Mouse (Mus musculus): ENCODE measurements around the gene Zbtb11. TPM values are rescaled to one million over a fixed set of nuclear protein-coding genes. Genes with fewer than 3 reads are reported as not detected.
A peak's percentile ranks its signal among the peaks of the same experiment; 100 is the strongest.

Zbtb11 gene
- 5.3 and 6.0 TPM in 2 replicates for polyA plus RNA-seq (2015; fragmentation: Nextera tagmentation; extraction: Ambion mirVana)

- WGBS (ENCODE audit: insufficient replicate concordance): under 1% methylated on average over 76 of the region's 86 CpGs
- peak within 1 kb of the TSS; percentile 99 for H3K9ac ChIP-seq (replicated peaks)
- TF ChIP-seq CTCF (IDR thresholded peaks at IDR 0.05; ENCODE audit: low read depth) (0 out of 2 replicates have a peak, but pooled peaks have one; percentile 17), EP300 (IDR thresholded peaks at IDR 0.05; ENCODE audit: low read depth) (no peak)
- no peaks in the 10 kb centered on the region for H3K27me3 ChIP-seq (ENCODE audit: insufficient read depth, low read length)
- peaks cover 42% of the 10 kb centered on the region for H3K36me3 ChIP-seq (replicated peaks; ENCODE audit: insufficient read depth, low read length)
- ATAC-seq (peak; percentile 90), DNase-seq (peak; percentile 100)
- peak within 1 kb of the TSS; percentile 98 for H3K27ac ChIP-seq (ENCODE audit: low read depth)
- peak within 1 kb of the TSS; percentile 100 for H3K4me3 ChIP-seq (ENCODE audit: low read depth, low read length)
- H3K4me1 ChIP-seq (ENCODE audit: insufficient read depth): peaks cover 19% of the 10 kb centered on the region
- no peaks in the 10 kb centered on the region for H3K9me3 ChIP-seq (ENCODE audit: low read length)
- peak within 1 kb of the TSS; percentile 91 for H3K4me2 ChIP-seq (ENCODE audit: low read depth, low read length)
These were observed at the start of gene Zbtb11 for GRCm38 (mm10) chr16:55973431-55974255. TSS of gene Zbtb11 (plus strand) at chr16:55973883.

GRCm38 (mm10) chr16:55924010-55924409 is 49.7 kb upstream of the Zbtb11 start:
- Histone ChIP-seq H3K27me3 (ENCODE audit: insufficient read depth, low read length) (no peaks in the 10 kb centered on the region), H3K27ac (ENCODE audit: low read depth) (no peak overlapping the region), H3K36me3 (replicated peaks; ENCODE audit: insufficient read depth, low read length) (no peaks in the 10 kb centered on the region; the same call in none of the 2 replicates), H3K4me1 (ENCODE audit: insufficient read depth) (no peaks in the 10 kb centered on the region), H3K4me3 (ENCODE audit: low read depth, low read length) (no peak overlapping the region), H3K9ac (replicated peaks) (no peak overlapping the region), H3K4me2 (ENCODE audit: low read depth, low read length) (no peak overlapping the region), H3K9me3 (ENCODE audit: low read length) (no peaks in the 10 kb centered on the region)
- no peak for ATAC-seq
- no peak for DNase-seq
- 72% methylated on average over 4 of the region's 4 CpGs for WGBS (ENCODE audit: insufficient replicate concordance)
- TF ChIP-seq EP300 (IDR thresholded peaks at IDR 0.05; ENCODE audit: low read depth) (no peak), CTCF (IDR thresholded peaks at IDR 0.05; ENCODE audit: low read depth) (no peak)

- Histone ChIP-seq H3K27ac (ENCODE audit: low read depth) (peak overlapping the region; percentile 11), H3K4me3 (ENCODE audit: low read depth, low read length) (peak overlapping the region; percentile 85), H3K27me3 (ENCODE audit: insufficient read depth, low read length) (no peaks in the 10 kb centered on the region), H3K36me3 (replicated peaks; ENCODE audit: insufficient read depth, low read length) (no peaks in the 10 kb centered on the region), H3K9ac (replicated peaks) (peak overlapping the region; percentile 71), H3K4me2 (ENCODE audit: low read depth, low read length) (peak overlapping the region; percentile 82), H3K4me1 (ENCODE audit: insufficient read depth) (peaks cover 2% of the 10 kb centered on the region; the same call in 1 of the 2 replicates), H3K9me3 (ENCODE audit: low read length) (no peaks in the 10 kb centered on the region)
- TF ChIP-seq CTCF (IDR thresholded peaks at IDR 0.05; ENCODE audit: low read depth): no peak
- TF ChIP-seq EP300 (IDR thresholded peaks at IDR 0.05; ENCODE audit: low read depth): no peak
- peak; percentile 54 for DNase-seq
- under 1% methylated on average over 32 of the region's 32 CpGs for WGBS (ENCODE audit: insufficient replicate concordance)
- ATAC-seq: peak; percentile 28
These were observed 39.9 kb upstream of the Zbtb11 start for GRCm38 (mm10) chr16:55933681-55934343.

GRCm38 (mm10) chr16:55934453-55935037 is 39.1 kb upstream of the Zbtb11 start, which contains the start of gene Cep97:
TSS of gene Cep97 (minus strand) at chr16:55934855.
- no peaks in the 10 kb centered on the region for H3K36me3 ChIP-seq (replicated peaks; ENCODE audit: insufficient read depth, low read length)
- H3K9me3 ChIP-seq (ENCODE audit: low read length): no peaks in the 10 kb centered on the region
- WGBS (ENCODE audit: insufficient replicate concordance): 0% methylated on average over 24 of the region's 24 CpGs
- H3K4me3 ChIP-seq (ENCODE audit: low read depth, low read length): peak within 1 kb of the TSS; percentile 85
- no peak; the same call in 1 of the 2 replicates for TF ChIP-seq CTCF (IDR thresholded peaks at IDR 0.05; ENCODE audit: low read depth)
- peak; percentile 13; the same call in 1 of the 2 replicates for TF ChIP-seq EP300 (IDR thresholded peaks at IDR 0.05; ENCODE audit: low read depth)
- H3K4me2 ChIP-seq (ENCODE audit: low read depth, low read length): peak within 1 kb of the TSS; percentile 82
- H3K4me1 ChIP-seq (ENCODE audit: insufficient read depth): peaks cover 2% of the 10 kb centered on the region; the same call in 1 of the 2 replicates
- peak within 1 kb of the TSS; percentile 71 for H3K9ac ChIP-seq (replicated peaks)
- DNase-seq (peak; percentile 91), ATAC-seq (peak; percentile 99)
- peak within 1 kb of the TSS; percentile 11 for H3K27ac ChIP-seq (ENCODE audit: low read depth)
- no peaks in the 10 kb centered on the region for H3K27me3 ChIP-seq (ENCODE audit: insufficient read depth, low read length)

- no peak overlapping the region for H3K4me2 ChIP-seq (ENCODE audit: low read depth, low read length)
- H3K9me3 ChIP-seq (ENCODE audit: low read length): no peaks in the 10 kb centered on the region
- peaks cover 2% of the 10 kb centered on the region; the same call in 1 of the 2 replicates for H3K4me1 ChIP-seq (ENCODE audit: insufficient read depth)
- H3K9ac ChIP-seq (replicated peaks): no peak overlapping the region
- no peak for DNase-seq
- TF ChIP-seq EP300 (IDR thresholded peaks at IDR 0.05; ENCODE audit: low read depth): no peak
- no peak for TF ChIP-seq CTCF (IDR thresholded peaks at IDR 0.05; ENCODE audit: low read depth)
- no peaks in the 10 kb centered on the region for H3K36me3 ChIP-seq (replicated peaks; ENCODE audit: insufficient read depth, low read length)
- 84% methylated on average over 4 of the region's 4 CpGs for WGBS (ENCODE audit: insufficient replicate concordance)
- no peak for ATAC-seq
- H3K4me3 ChIP-seq (ENCODE audit: low read depth, low read length): no peak overlapping the region
- no peak overlapping the region for H3K27ac ChIP-seq (ENCODE audit: low read depth)
- no peaks in the 10 kb centered on the region for H3K27me3 ChIP-seq (ENCODE audit: insufficient read depth, low read length)
These were observed 34.9 kb upstream of the Zbtb11 start for GRCm38 (mm10) chr16:55938761-55939160.

Data from liver, postnatal 0 days (tissue).